Mouse (Mus musculus) stomach, embryonic 16.5 days (tissue): Measurements from ENCODE around the gene Zmpste24. TPM values are rescaled to one million over a fixed set of nuclear protein-coding genes. Genes with fewer than 3 reads are reported as not detected.

Experiments
- ATAC-seq: fragments of 200-750 bp; cut with Nextera tagmentation; 2 replicates; pipeline ENCODE4 v1.8.0; 2017; ENCODE audit warnings: moderate number of reproducible peaks, moderate TSS enrichment; ENCODE audit not compliant: insufficient read depth, low FRiP score
- H3K27ac ChIP-seq: fragments of 300-500 bp; sonication (generic); 2 replicates; pipeline ENCODE4 v1.5.1; 2014; ENCODE audit warnings: low read length
- H3K27me3 ChIP-seq: fragments of 300-500 bp; sonication (generic); 2 replicates; pipeline ENCODE4 v1.6.1; 2014; ENCODE audit warnings: low read length, control low read depth, mixed read lengths; ENCODE audit not compliant: control insufficient read depth, insufficient read depth
- H3K36me3 ChIP-seq: fragments of 300-500 bp; sonication (generic); 2 replicates; pipeline ENCODE4 v1.6.1; 2014; ENCODE audit warnings: low read length; ENCODE audit not compliant: control insufficient read depth, insufficient read depth
- H3K4me1 ChIP-seq: fragments of 300-500 bp; sonication (generic); 2 replicates; pipeline ENCODE4 v1.6.1; 2014; ENCODE audit warnings: low read length, control low read depth, mixed read lengths; ENCODE audit not compliant: control insufficient read depth, insufficient read depth
- H3K4me2 ChIP-seq: fragments of 300-500 bp; sonication (generic); 2 replicates; pipeline ENCODE4 v1.6.1; 2014; ENCODE audit warnings: low read depth, low read length, mixed read lengths
- H3K4me3 ChIP-seq: fragments of 300-500 bp; sonication (generic); replicated peaks from 2 replicates; pipeline ENCODE4 v1.5.1; 2014; ENCODE audit warnings: mild to moderate bottlenecking, low read length
- H3K9ac ChIP-seq: fragments of 300-500 bp; sonication (generic); 2 replicates; pipeline ENCODE4 v1.6.1; 2014; ENCODE audit warnings: low read length
- H3K9me3 ChIP-seq: fragments of 300-500 bp; sonication (generic); replicated peaks from 2 replicates; pipeline ENCODE4 v1.6.1; 2016; ENCODE audit warnings: low read length, control low read depth; ENCODE audit not compliant: control insufficient read depth
- WGBS: fragments of 180-500 bp; shearing (Covaris S2); extraction: QIAGEN DNeasy Blood & Tissue Kit; methylation state at CpG from one replicate; pipeline ENCODE4 v1.1.7; 2014; 5-methylcytosine and 5-hydroxymethylcytosine counted together
- polyA plus RNA-seq: library from polyadenylated mRNA; unstranded; fragments of >200 nt; fragmentation: Nextera tagmentation; extraction: Ambion mirVana; gene quantifications from 2 replicates; pipeline ENCODE4 v1.2.1, GENCODE M21; 2015

The Zmpste24 gene
- polyA plus RNA-seq, 1 experiment from 2014 or later = 38.1 TPM

- peak overlapping the region; percentile 54 for H3K4me2 ChIP-seq
- H3K36me3 ChIP-seq = no peaks in the 10 kb centered on the region
- H3K9ac ChIP-seq = peak overlapping the region; percentile 67
- ATAC-seq = no peak
- no peaks in the 10 kb centered on the region for H3K9me3 ChIP-seq
- H3K27ac ChIP-seq = peak overlapping the region; percentile 77; the same call in 1 of the 2 replicates
- 64% methylated on average over 14 of the region's 14 CpGs for WGBS
- H3K4me3 ChIP-seq = peak overlapping the region; percentile 49
- peaks cover 13% of the 10 kb centered on the region for H3K4me1 ChIP-seq
- peaks cover 10% of the 10 kb centered on the region; the same call in 1 of the 2 replicates for H3K27me3 ChIP-seq
These were observed 57.7 kb downstream of the Zmpste24 start for GRCm38 (mm10) chr4:121040323-121040722.

- H3K4me2 ChIP-seq = peak within 1 kb of the TSS; percentile 54
- peak within 1 kb of the TSS; percentile 67 for H3K9ac ChIP-seq
- H3K9me3 ChIP-seq = no peaks in the 10 kb centered on the region
- H3K27ac ChIP-seq = no peak within 1 kb of the TSS
- H3K4me1 ChIP-seq = peaks cover 13% of the 10 kb centered on the region
- H3K27me3 ChIP-seq = peaks cover 10% of the 10 kb centered on the region; the same call in 1 of the 2 replicates
- H3K36me3 ChIP-seq = no peaks in the 10 kb centered on the region
- peak within 1 kb of the TSS; percentile 49 for H3K4me3 ChIP-seq
- ATAC-seq = no peak
- 2% methylated on average over 46 of the region's 46 CpGs for WGBS
These were observed 58.5 kb downstream of the Zmpste24 start, which contains the start of gene Col9a2 for GRCm38 (mm10) chr4:121039331-121040115. Col9a2 (plus strand) TSS chr4:121039385.

- no peak overlapping the region for H3K4me2 ChIP-seq
- H3K9me3 ChIP-seq = no peaks in the 10 kb centered on the region
- H3K4me3 ChIP-seq = no peak overlapping the region
- no peak overlapping the region for H3K9ac ChIP-seq
- no peaks in the 10 kb centered on the region for H3K27me3 ChIP-seq
- ATAC-seq = no peak
- no peak overlapping the region for H3K27ac ChIP-seq
- no peaks in the 10 kb centered on the region for H3K4me1 ChIP-seq
- H3K36me3 ChIP-seq = no peaks in the 10 kb centered on the region
- WGBS = 73% methylated on average over 2 of the region's 2 CpGs
These were observed 65.0 kb downstream of the Zmpste24 start for GRCm38 (mm10) chr4:121033006-121033405.

- H3K4me2 ChIP-seq = no peak overlapping the region
- no peak overlapping the region for H3K4me3 ChIP-seq
- H3K36me3 ChIP-seq = no peaks in the 10 kb centered on the region
- 46% methylated on average over 4 of the region's 4 CpGs for WGBS
- H3K27me3 ChIP-seq = no peaks in the 10 kb centered on the region
- H3K9me3 ChIP-seq = no peaks in the 10 kb centered on the region
- ATAC-seq = no peak
- H3K4me1 ChIP-seq = no peaks in the 10 kb centered on the region
- no peak overlapping the region for H3K27ac ChIP-seq
- H3K9ac ChIP-seq = no peak overlapping the region
These were observed 66.6 kb downstream of the Zmpste24 start for GRCm38 (mm10) chr4:121031440-121031839.

GRCm38 (mm10) chr4:121029632-121030031 is 68.4 kb downstream of the Zmpste24 start:
- Histone ChIP-seq H3K9ac (no peak overlapping the region), H3K4me1 (no peaks in the 10 kb centered on the region), H3K27me3 (no peaks in the 10 kb centered on the region), H3K36me3 (no peaks in the 10 kb centered on the region), H3K4me2 (no peak overlapping the region), H3K4me3 (no peak overlapping the region), H3K9me3 (no peaks in the 10 kb centered on the region), H3K27ac (no peak overlapping the region)
- ATAC-seq = no peak
- WGBS = 61% methylated on average over 3 of the region's 3 CpGs

GRCm38 (mm10) chr4:121028659-121029392 is 69.2 kb downstream of the Zmpste24 start:
- no peak overlapping the region for H3K4me2 ChIP-seq
- no peak for ATAC-seq
- H3K27ac ChIP-seq = no peak overlapping the region
- H3K4me3 ChIP-seq = no peak overlapping the region
- no peaks in the 10 kb centered on the region for H3K27me3 ChIP-seq
- H3K4me1 ChIP-seq = no peaks in the 10 kb centered on the region
- no peak overlapping the region for H3K9ac ChIP-seq
- H3K9me3 ChIP-seq = no peaks in the 10 kb centered on the region
- 31% methylated on average over 14 of the region's 14 CpGs for WGBS
- H3K36me3 ChIP-seq = no peaks in the 10 kb centered on the region

- Histone ChIP-seq H3K27ac (no peak overlapping the region), H3K36me3 (no peaks in the 10 kb centered on the region), H3K4me3 (no peak overlapping the region), H3K27me3 (no peaks in the 10 kb centered on the region), H3K9me3 (no peaks in the 10 kb centered on the region), H3K9ac (no peak overlapping the region), H3K4me1 (no peaks in the 10 kb centered on the region), H3K4me2 (no peak overlapping the region)
- WGBS = 48% methylated on average over 1 of the region's 1 CpGs
- ATAC-seq = no peak
These were observed 69.9 kb downstream of the Zmpste24 start for GRCm38 (mm10) chr4:121028146-121028545.

DNA sequence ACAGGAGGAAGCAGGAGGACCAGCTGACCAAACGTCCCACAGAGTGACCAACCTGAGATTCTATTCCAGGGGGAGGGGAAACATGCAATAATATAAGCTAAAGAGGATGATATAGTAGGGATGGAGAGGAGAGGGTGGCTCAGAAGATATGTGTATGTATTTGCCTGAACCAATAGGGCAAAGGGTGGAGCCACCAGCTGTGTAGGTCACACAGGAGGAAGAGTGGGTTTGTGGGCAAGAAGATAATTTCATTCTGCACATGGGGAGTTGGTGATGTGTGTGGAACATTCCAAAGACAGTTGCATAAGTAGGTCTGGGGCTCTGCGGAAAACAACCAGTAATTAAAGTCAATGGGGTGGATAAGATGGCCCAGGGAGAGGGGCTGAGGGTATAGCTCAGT is 72.4 kb downstream of the Zmpste24 start:
- H3K27ac ChIP-seq = no peak overlapping the region
- no peak for ATAC-seq
- 56% methylated on average over 2 of the region's 2 CpGs for WGBS
- no peaks in the 10 kb centered on the region for H3K9me3 ChIP-seq
- H3K36me3 ChIP-seq = no peaks in the 10 kb centered on the region
- no peak overlapping the region for H3K9ac ChIP-seq
- H3K4me3 ChIP-seq = no peak overlapping the region
- no peak overlapping the region for H3K4me2 ChIP-seq
- no peaks in the 10 kb centered on the region for H3K4me1 ChIP-seq
- H3K27me3 ChIP-seq = no peaks in the 10 kb centered on the region

- no peaks in the 10 kb centered on the region for H3K9me3 ChIP-seq
- 85% methylated on average over 2 of the region's 2 CpGs for WGBS
- H3K4me1 ChIP-seq = no peaks in the 10 kb centered on the region
- no peak overlapping the region for H3K4me3 ChIP-seq
- H3K27me3 ChIP-seq = no peaks in the 10 kb centered on the region
- H3K27ac ChIP-seq = no peak overlapping the region
- ATAC-seq = no peak
- no peak overlapping the region for H3K9ac ChIP-seq
- H3K4me2 ChIP-seq = no peak overlapping the region
- H3K36me3 ChIP-seq = no peaks in the 10 kb centered on the region
These were observed 74.1 kb downstream of the Zmpste24 start for GRCm38 (mm10) chr4:121023941-121024340.
